Mouse (Mus musculus) myocyte (in vitro differentiated cells): ENCODE data around the gene Scube3. TPM values are rescaled to one million over a fixed set of nuclear protein-coding genes. Genes with fewer than 3 reads are reported as not detected.

ENCODE experiments used
- H3K27me3 ChIP-seq: one replicate; pipeline ENCODE4 v1.6.1; 2011; ENCODE audit not compliant: control insufficient read depth, insufficient read depth, insufficient read length
- H3K36me3 ChIP-seq: one replicate; pipeline ENCODE4 v1.6.1; 2011; ENCODE audit not compliant: control insufficient read depth, insufficient read depth
- H3K4me2 ChIP-seq: one replicate; pipeline ENCODE4 v1.6.1; 2011; ENCODE audit warnings: low read depth, control low read depth
- H3K4me3 ChIP-seq: one replicate; pipeline ENCODE4 v1.5.1; 2011; ENCODE audit warnings: mild to moderate bottlenecking, control low read depth, moderate library complexity
- H3K79me2 ChIP-seq: one replicate; pipeline ENCODE4 v1.6.1; 2011; ENCODE audit not compliant: control insufficient read depth, insufficient read depth
- H3ac ChIP-seq: one replicate; pipeline ENCODE4 v1.6.1; 2011; ENCODE audit not compliant: control insufficient read depth, insufficient read length
- CEBPB ChIP-seq: IDR thresholded peaks from 2 replicates; pipeline ENCODE4 v1.6.1; 2011; ENCODE audit warnings: mild to moderate bottlenecking, moderate library complexity; ENCODE audit not compliant: poor library complexity, insufficient read depth, severe bottlenecking
- E2F4 ChIP-seq: IDR thresholded peaks from one replicate; pipeline ENCODE4 v1.6.1; 2011; ENCODE audit warnings: mild to moderate bottlenecking, control low read depth, moderate library complexity; ENCODE audit not compliant: insufficient read depth
- MAX ChIP-seq: IDR thresholded peaks from one replicate; pipeline ENCODE4 v1.6.1; 2011; ENCODE audit warnings: low read depth, mild to moderate bottlenecking, control low read depth
- MYOD1 ChIP-seq, 3 experiments: IDR thresholded peaks; one replicate each; pipeline ENCODE4 v1.6.1; 2011; ENCODE audit warnings: control low read depth in 2 of 3, low read depth in 2 of 3, mild to moderate bottlenecking in 2 of 3, moderate library complexity in 1 of 3; ENCODE audit not compliant: insufficient read length in 2 of 3, control insufficient read depth in 1 of 3
- MYOG ChIP-seq, 3 experiments: IDR thresholded peaks; one replicate each; pipeline ENCODE4 v1.6.1; 2011; ENCODE audit warnings: control low read depth in 2 of 3, low read depth in 2 of 3, mild to moderate bottlenecking in 2 of 3; ENCODE audit not compliant: insufficient read length in 2 of 3, control insufficient read depth in 1 of 3, insufficient read depth in 1 of 3
- POLR2A ChIP-seq: IDR thresholded peaks from one replicate; pipeline ENCODE4 v1.6.1; 2011; ENCODE audit warnings: low read depth, mild to moderate bottlenecking, control low read depth, moderate library complexity; ENCODE audit not compliant: insufficient read length
- POLR2AphosphoS2 ChIP-seq: IDR thresholded peaks from one replicate; pipeline ENCODE4 v1.6.1; 2011; ENCODE audit warnings: low read depth, control low read depth; ENCODE audit not compliant: insufficient read length
- REST ChIP-seq: IDR thresholded peaks from one replicate; pipeline ENCODE4 v1.6.1; 2011; ENCODE audit warnings: mild to moderate bottlenecking, control low read depth, moderate library complexity; ENCODE audit not compliant: insufficient read depth, insufficient read length
- SRF ChIP-seq: IDR thresholded peaks from one replicate; pipeline ENCODE4 v1.6.1; 2011; ENCODE audit warnings: low read depth; ENCODE audit not compliant: control insufficient read depth, insufficient read length
- TCF12 ChIP-seq: IDR thresholded peaks from one replicate; pipeline ENCODE4 v1.6.1; 2011; ENCODE audit warnings: mild to moderate bottlenecking, control low read depth; ENCODE audit not compliant: poor library complexity, insufficient read depth, severe bottlenecking
- TCF3 ChIP-seq: IDR thresholded peaks from one replicate; pipeline ENCODE4 v1.6.1; 2011; ENCODE audit warnings: low read depth, control low read depth; ENCODE audit not compliant: insufficient read length
- USF1 ChIP-seq: IDR thresholded peaks from one replicate; pipeline ENCODE4 v1.6.1; 2011; ENCODE audit warnings: low read depth, mild to moderate bottlenecking, control low read depth, moderate library complexity
- polyA plus RNA-seq: library from polyadenylated mRNA; unstranded; fragments of >200 nt; fragmentation: generic; extraction: Trizol; gene quantifications from one replicate; pipeline ENCODE4 v1.2.1, GENCODE M21; 2012; ENCODE audit warnings: missing spikeins

Scube3 gene
- polyA plus RNA-seq, 1 experiment: 0.02 TPM

GRCm38 (mm10) chr17:28193559-28193958 lies 51.6 kb downstream of the Scube3 start:
- H3K27me3 ChIP-seq: no peaks in the 10 kb centered on the region
- TF ChIP-seq USF1 (no peak), CEBPB (no peak), TCF12 (no peak), E2F4 (no peak), REST (no peak), MAX (no peak), SRF (no peak), POLR2AphosphoS2 (no peak), MYOD1 (IDR thresholded peaks at IDR 0.05; ENCODE audit: control insufficient read depth in 1 of 3, insufficient read length in 2 of 3, low read depth in 2 of 3) (no peak), POLR2A (no peak), MYOG (IDR thresholded peaks at IDR 0.05; ENCODE audit: control insufficient read depth in 1 of 3, insufficient read depth in 1 of 3, insufficient read length in 2 of 3, low read depth in 2 of 3) (no peak), TCF3 (no peak)
- H3K4me2 ChIP-seq: no peak overlapping the region
- no peaks in the 10 kb centered on the region for H3K79me2 ChIP-seq
- no peak overlapping the region for H3K4me3 ChIP-seq
- H3K36me3 ChIP-seq: peaks cover 4% of the 10 kb centered on the region
- no peak overlapping the region for H3ac ChIP-seq

- H3K79me2 ChIP-seq: no peaks in the 10 kb centered on the region
- no peak overlapping the region for H3K4me3 ChIP-seq
- H3K4me2 ChIP-seq: no peak overlapping the region
- no peak overlapping the region for H3ac ChIP-seq
- H3K27me3 ChIP-seq: no peaks in the 10 kb centered on the region
- peaks cover 4% of the 10 kb centered on the region for H3K36me3 ChIP-seq
- TF ChIP-seq POLR2AphosphoS2 (no peak), SRF (no peak), MAX (no peak), TCF3 (no peak), USF1 (no peak), E2F4 (no peak), MYOD1 (IDR thresholded peaks at IDR 0.05; ENCODE audit: control insufficient read depth in 1 of 3, insufficient read length in 2 of 3, low read depth in 2 of 3) (no peak), MYOG (IDR thresholded peaks at IDR 0.05; ENCODE audit: control insufficient read depth in 1 of 3, insufficient read depth in 1 of 3, insufficient read length in 2 of 3, low read depth in 2 of 3) (no peak), TCF12 (no peak), REST (no peak), CEBPB (no peak), POLR2A (no peak)
These were observed 53.1 kb downstream of the Scube3 start for GRCm38 (mm10) chr17:28195033-28195432.

GRCm38 (mm10) chr17:28197646-28198045 lies 55.7 kb downstream of the Scube3 start:
- Histone ChIP-seq H3K4me3 (no peak overlapping the region), H3K4me2 (no peak overlapping the region), H3K36me3 (peaks cover 4% of the 10 kb centered on the region)

GRCm38 (mm10) chr17:28201982-28202381 lies 60.0 kb downstream of the Scube3 start:
- Histone ChIP-seq H3K36me3 (no peaks in the 10 kb centered on the region), H3ac (no peak overlapping the region), H3K4me2 (no peak overlapping the region), H3K27me3 (no peaks in the 10 kb centered on the region), H3K79me2 (no peaks in the 10 kb centered on the region), H3K4me3 (no peak overlapping the region)
- TF ChIP-seq POLR2A (no peak), MYOD1 (IDR thresholded peaks at IDR 0.05; ENCODE audit: control insufficient read depth in 1 of 3, insufficient read length in 2 of 3, low read depth in 2 of 3) (no peak), E2F4 (no peak), CEBPB (no peak), REST (no peak), USF1 (no peak), TCF12 (no peak), POLR2AphosphoS2 (no peak), MAX (no peak), TCF3 (no peak), MYOG (IDR thresholded peaks at IDR 0.05; ENCODE audit: control insufficient read depth in 1 of 3, insufficient read depth in 1 of 3, insufficient read length in 2 of 3, low read depth in 2 of 3) (no peak), SRF (no peak)

More at GRCm38 (mm10) chr17:28197646-28198045, 55.7 kb downstream of the Scube3 start:
- H3K27me3 ChIP-seq: no peaks in the 10 kb centered on the region
- no peak for TF ChIP-seq TCF12
- TF ChIP-seq TCF3: no peak
- TF ChIP-seq MAX: no peak
- no peak for TF ChIP-seq POLR2A
- TF ChIP-seq E2F4: no peak
- no peak for TF ChIP-seq REST
- no peak for TF ChIP-seq USF1
- TF ChIP-seq SRF: no peak
- no peak for TF ChIP-seq CEBPB
- no peak for TF ChIP-seq POLR2AphosphoS2
- no peak for TF ChIP-seq MYOD1 (IDR thresholded peaks at IDR 0.05; ENCODE audit: control insufficient read depth in 1 of 3, insufficient read length in 2 of 3, low read depth in 2 of 3)
- no peak for TF ChIP-seq MYOG (IDR thresholded peaks at IDR 0.05; ENCODE audit: control insufficient read depth in 1 of 3, insufficient read depth in 1 of 3, insufficient read length in 2 of 3, low read depth in 2 of 3)
- no peak overlapping the region for H3ac ChIP-seq
- H3K79me2 ChIP-seq: no peaks in the 10 kb centered on the region

- Histone ChIP-seq H3K79me2 (no peaks in the 10 kb centered on the region), H3K27me3 (no peaks in the 10 kb centered on the region), H3K4me2 (no peak overlapping the region), H3K4me3 (no peak overlapping the region), H3ac (no peak overlapping the region), H3K36me3 (no peaks in the 10 kb centered on the region)
- TF ChIP-seq SRF (no peak), E2F4 (no peak), CEBPB (no peak), MAX (no peak), USF1 (no peak), MYOG (IDR thresholded peaks at IDR 0.05; ENCODE audit: control insufficient read depth in 1 of 3, insufficient read depth in 1 of 3, insufficient read length in 2 of 3, low read depth in 2 of 3) (no peak), TCF3 (no peak), MYOD1 (IDR thresholded peaks at IDR 0.05; ENCODE audit: control insufficient read depth in 1 of 3, insufficient read length in 2 of 3, low read depth in 2 of 3) (no peak), POLR2A (no peak), TCF12 (no peak), REST (no peak)
These were observed 62.2 kb downstream of the Scube3 start for GRCm38 (mm10) chr17:28204052-28204720.
